Mouse (Mus musculus) limb, embryonic 10.5 days (tissue): ENCODE data around the gene Gfra4. TPM values are rescaled to one million over a fixed set of nuclear protein-coding genes. Genes with fewer than 3 reads are reported as not detected.

Experiments used
- DNase-seq: peaks from one replicate; pipeline ENCODE4 v3.0.0-alpha.2; 2017; ENCODE audit warnings: low spot score
- H3K27ac ChIP-seq: fragments of 300-500 bp; sonication (generic); 2 replicates; pipeline ENCODE4 v1.5.1; 2016; ENCODE audit warnings: mild to moderate bottlenecking
- H3K27me3 ChIP-seq: fragments of 300-500 bp; sonication (generic); 2 replicates; pipeline ENCODE4 v1.6.1; 2016; ENCODE audit warnings: low read depth, mild to moderate bottlenecking; ENCODE audit not compliant: poor library complexity, severe bottlenecking
- H3K36me3 ChIP-seq: fragments of 300-500 bp; sonication (generic); 2 replicates; pipeline ENCODE4 v1.6.1; 2016; ENCODE audit warnings: mild to moderate bottlenecking, moderate library complexity
- H3K4me1 ChIP-seq: fragments of 300-500 bp; sonication (generic); 2 replicates; pipeline ENCODE4 v1.6.1; 2016
- H3K4me3 ChIP-seq: fragments of 300-500 bp; sonication (generic); 2 replicates; pipeline ENCODE4 v1.5.1; 2016; ENCODE audit warnings: mild to moderate bottlenecking, moderate library complexity
- H3K9me3 ChIP-seq: fragments of 300-500 bp; sonication (generic); replicated peaks from 2 replicates; pipeline ENCODE4 v1.6.1; 2016; ENCODE audit warnings: mild to moderate bottlenecking
- WGBS: fragments of 180-500 bp; shearing (Covaris S2); methylation state at CpG from one replicate; pipeline ENCODE4 v1.1.7; 2016; 5-methylcytosine and 5-hydroxymethylcytosine counted together
- microRNA-seq: library from miRNA; unstranded; fragments of <30 nt; microRNA quantifications from one replicate; pipeline ENCODE4, GENCODE M21; 2017
- polyA plus RNA-seq: library from polyadenylated mRNA; unstranded; fragments of >200 nt; fragmentation: Nextera tagmentation; extraction: Ambion mirVana; gene quantifications from 2 replicates; pipeline ENCODE4 v1.2.1, GENCODE M21; 2016

The Gfra4 gene
- polyA plus RNA-seq, 1 experiment from 2014 or later = 10.1 TPM

GRCm38 (mm10) chr2:131010566-131010965 lies 32.3 kb downstream of the Gfra4 start:
- no peak overlapping the region for H3K4me3 ChIP-seq
- peaks cover 23% of the 10 kb centered on the region for H3K36me3 ChIP-seq
- DNase-seq = no peak
- no peak overlapping the region for H3K27ac ChIP-seq
- WGBS = 79% methylated on average over 1 of the region's 1 CpGs
- H3K4me1 ChIP-seq = no peaks in the 10 kb centered on the region
- no peaks in the 10 kb centered on the region for H3K27me3 ChIP-seq
- no peaks in the 10 kb centered on the region for H3K9me3 ChIP-seq

DNA sequence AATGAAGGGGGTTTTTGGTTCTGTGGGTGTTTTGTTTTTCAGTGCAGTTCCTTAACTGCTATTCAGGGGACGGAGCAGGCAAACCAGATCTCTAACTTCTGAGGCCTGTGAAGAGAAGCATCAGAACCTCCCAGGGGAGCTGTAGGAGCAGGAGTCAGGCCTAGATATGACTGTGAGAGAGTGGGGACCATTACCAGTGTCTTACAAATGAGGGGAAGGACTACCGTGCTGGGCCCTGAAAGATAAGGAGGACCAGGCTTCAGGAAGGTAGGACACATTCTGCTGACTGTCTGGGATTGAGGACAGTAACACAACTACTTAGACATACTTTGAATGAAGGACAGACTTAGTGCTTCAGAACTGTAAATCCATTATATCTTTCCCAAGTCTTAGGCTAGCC lies 33.8 kb downstream of the Gfra4 start:
- no peak for DNase-seq

DNA sequence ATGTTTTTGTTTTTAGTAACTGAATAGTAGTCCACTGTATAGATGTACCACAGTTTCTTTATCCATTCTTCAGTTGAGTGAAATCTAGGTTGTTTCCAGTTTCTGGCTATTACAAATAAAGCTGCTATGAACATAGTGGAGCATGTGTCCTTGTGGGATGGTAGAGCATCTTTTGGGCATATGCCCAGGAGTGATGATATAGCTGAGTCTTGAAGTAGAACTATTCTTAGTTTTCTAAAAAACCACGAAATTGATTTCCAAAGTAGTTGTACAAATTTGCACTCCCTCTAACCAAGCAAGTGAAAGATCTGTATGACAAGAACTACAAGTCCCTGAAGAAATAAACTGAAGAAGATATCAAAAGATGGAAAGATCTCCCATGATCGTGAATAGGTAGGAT lies 50.1 kb downstream of the Gfra4 start:
- WGBS = 90% methylated on average over 2 of the region's 2 CpGs
- Histone ChIP-seq H3K36me3 (peaks cover 12% of the 10 kb centered on the region; the same call in 1 of the 2 replicates), H3K4me1 (no peaks in the 10 kb centered on the region), H3K27ac (no peak overlapping the region), H3K9me3 (no peaks in the 10 kb centered on the region), H3K27me3 (no peaks in the 10 kb centered on the region), H3K4me3 (no peak overlapping the region)
- no peak for DNase-seq

More for the DNA sequence above, 33.8 kb downstream of the Gfra4 start:
- Histone ChIP-seq H3K4me3 (no peak overlapping the region), H3K27ac (no peak overlapping the region), H3K27me3 (no peaks in the 10 kb centered on the region), H3K36me3 (peaks cover 27% of the 10 kb centered on the region), H3K9me3 (no peaks in the 10 kb centered on the region), H3K4me1 (no peaks in the 10 kb centered on the region)
- WGBS = 89% methylated on average over 2 of the region's 2 CpGs

Small RNA genes lying within 50 kb of the gene (microRNA-seq; reads per million reads assigned to microRNA genes)
- gene Mir6973b = not detected

Other genes starting within 250 kb of the Gfra4 start
- 16.2 and 20.5 TPM in 2 replicates for gene 4930402H24Rik, start 136.7 kb downstream of the Gfra4 start, polyA plus RNA-seq
- gene Atrn, start 136.6 kb downstream of the Gfra4 start, polyA plus RNA-seq = 5.7 and 6.9 TPM in 2 replicates
- gene Adam33, start 20.7 kb upstream of the Gfra4 start, polyA plus RNA-seq = 0.38 and 0.48 TPM in 2 replicates
- 0.09 and 0.10 TPM in 2 replicates for gene Siglec1, start 43.7 kb upstream of the Gfra4 start, polyA plus RNA-seq
- 14.8 and 19.7 TPM in 2 replicates for gene Hspa12b, start 84.2 kb upstream of the Gfra4 start, polyA plus RNA-seq
- not detected in 2 replicates for gene Gm11037, start 90.4 kb upstream of the Gfra4 start, polyA plus RNA-seq
- 87.5 and 97.4 TPM in 2 replicates for gene 1700037H04Rik, start 117.0 kb upstream of the Gfra4 start, polyA plus RNA-seq
- 7.7 and 8.9 TPM in 2 replicates for gene Cenpb, start 137.0 kb upstream of the Gfra4 start, polyA plus RNA-seq
- 40.8 and 47.4 TPM in 2 replicates for gene Cdc25b, start 143.9 kb upstream of the Gfra4 start, polyA plus RNA-seq
- gene Spef1, start 144.2 kb upstream of the Gfra4 start, polyA plus RNA-seq = 1.7 and 3.4 TPM in 2 replicates
- gene Ap5s1, start 164.0 kb upstream of the Gfra4 start, polyA plus RNA-seq = 18.9 and 22.6 TPM in 2 replicates
- gene Mavs, start 191.0 kb upstream of the Gfra4 start, polyA plus RNA-seq = 20.4 and 21.5 TPM in 2 replicates
- 45.0 and 46.3 TPM in 2 replicates for gene Pank2, start 219.4 kb upstream of the Gfra4 start, polyA plus RNA-seq